Mouse (Mus musculus): ENCODE results near the gene Atp6v1fnb. TPM values are rescaled to one million over a fixed set of nuclear protein-coding genes. Genes with fewer than 3 reads are reported as not detected.

Atp6v1fnb gene
- polyA plus RNA-seq, 1 experiment from 2014 or later: not detected

- H3K4me1 ChIP-seq (ENCODE audit: control insufficient read depth, insufficient read depth, low read length): no peaks in the 10 kb centered on the region
- no peak overlapping the region for H3K9ac ChIP-seq (replicated peaks; ENCODE audit: low read length)
- 76% methylated on average over 11 of the region's 11 CpGs for WGBS
- ATAC-seq (replicated peaks; ENCODE audit: insufficient number of reproducible peaks, low FRiP score, low TSS enrichment, low read depth): no peak
- H3K27ac ChIP-seq (replicated peaks; ENCODE audit: low read depth, low read length): no peak overlapping the region
- H3K27me3 ChIP-seq (ENCODE audit: control insufficient read depth, insufficient read depth, low read length): no peaks in the 10 kb centered on the region
- no peaks in the 10 kb centered on the region for H3K36me3 ChIP-seq (replicated peaks; ENCODE audit: control insufficient read depth, insufficient read depth, low read depth, low read length)
- H3K4me3 ChIP-seq (ENCODE audit: low read depth, low read length): no peak overlapping the region
- no peaks in the 10 kb centered on the region for H3K9me3 ChIP-seq (replicated peaks; ENCODE audit: control insufficient read depth, low read length)
- no peak overlapping the region for H3K4me2 ChIP-seq (ENCODE audit: low read depth, low read length)
- peak; percentile 31 for DNase-seq (ENCODE audit: low spot score)
Observed at GRCm38 (mm10) chr6:29444773-29445172, 26.5 kb upstream of the Atp6v1fnb start.

- WGBS: 89% methylated on average over 7 of the region's 7 CpGs
- Histone ChIP-seq H3K27me3 (ENCODE audit: control insufficient read depth, insufficient read depth, low read length) (no peaks in the 10 kb centered on the region), H3K9ac (replicated peaks; ENCODE audit: low read length) (no peak overlapping the region), H3K27ac (replicated peaks; ENCODE audit: low read depth, low read length) (no peak overlapping the region), H3K4me1 (ENCODE audit: control insufficient read depth, insufficient read depth, low read length) (no peaks in the 10 kb centered on the region), H3K36me3 (replicated peaks; ENCODE audit: control insufficient read depth, insufficient read depth, low read depth, low read length) (no peaks in the 10 kb centered on the region), H3K4me3 (ENCODE audit: low read depth, low read length) (no peak overlapping the region), H3K4me2 (ENCODE audit: low read depth, low read length) (no peak overlapping the region), H3K9me3 (replicated peaks; ENCODE audit: control insufficient read depth, low read length) (no peaks in the 10 kb centered on the region)
- ATAC-seq (replicated peaks; ENCODE audit: insufficient number of reproducible peaks, low FRiP score, low TSS enrichment, low read depth): no peak
- no peak for DNase-seq (ENCODE audit: low spot score)
Observed at GRCm38 (mm10) chr6:29445354-29445753, 25.9 kb upstream of the Atp6v1fnb start.

- no peak overlapping the region for H3K4me3 ChIP-seq (ENCODE audit: low read depth, low read length)
Observed at GRCm38 (mm10) chr6:29449858-29450257, 21.4 kb upstream of the Atp6v1fnb start.

GRCm38 (mm10) chr6:29450667-29451066, 20.6 kb upstream of the Atp6v1fnb start:
- no peaks in the 10 kb centered on the region for H3K9me3 ChIP-seq (replicated peaks; ENCODE audit: control insufficient read depth, low read length)
- H3K27ac ChIP-seq (replicated peaks; ENCODE audit: low read depth, low read length): no peak overlapping the region
- no peak for ATAC-seq (replicated peaks; ENCODE audit: insufficient number of reproducible peaks, low FRiP score, low TSS enrichment, low read depth)
- H3K36me3 ChIP-seq (replicated peaks; ENCODE audit: control insufficient read depth, insufficient read depth, low read depth, low read length): no peaks in the 10 kb centered on the region
- H3K4me2 ChIP-seq (ENCODE audit: low read depth, low read length): no peak overlapping the region
- H3K4me1 ChIP-seq (ENCODE audit: control insufficient read depth, insufficient read depth, low read length): no peaks in the 10 kb centered on the region
- no peaks in the 10 kb centered on the region for H3K27me3 ChIP-seq (ENCODE audit: control insufficient read depth, insufficient read depth, low read length)
- DNase-seq (ENCODE audit: low spot score): no peak
- no peak overlapping the region for H3K9ac ChIP-seq (replicated peaks; ENCODE audit: low read length)
- no peak overlapping the region for H3K4me3 ChIP-seq (ENCODE audit: low read depth, low read length)
- WGBS: 93% methylated on average over 6 of the region's 6 CpGs

More at GRCm38 (mm10) chr6:29449858-29450257, 21.4 kb upstream of the Atp6v1fnb start:
- no peaks in the 10 kb centered on the region for H3K36me3 ChIP-seq (replicated peaks; ENCODE audit: control insufficient read depth, insufficient read depth, low read depth, low read length)
- no peak overlapping the region for H3K9ac ChIP-seq (replicated peaks; ENCODE audit: low read length)
- DNase-seq (ENCODE audit: low spot score) (no peak), ATAC-seq (replicated peaks; ENCODE audit: insufficient number of reproducible peaks, low FRiP score, low TSS enrichment, low read depth) (no peak)
- H3K27me3 ChIP-seq (ENCODE audit: control insufficient read depth, insufficient read depth, low read length): no peaks in the 10 kb centered on the region
- H3K27ac ChIP-seq (replicated peaks; ENCODE audit: low read depth, low read length): no peak overlapping the region
- H3K4me1 ChIP-seq (ENCODE audit: control insufficient read depth, insufficient read depth, low read length): no peaks in the 10 kb centered on the region
- H3K9me3 ChIP-seq (replicated peaks; ENCODE audit: control insufficient read depth, low read length): no peaks in the 10 kb centered on the region
- no peak overlapping the region for H3K4me2 ChIP-seq (ENCODE audit: low read depth, low read length)
- WGBS: 29% methylated on average over 4 of the region's 4 CpGs

GRCm38 (mm10) chr6:29461502-29461901, 9.7 kb upstream of the Atp6v1fnb start:
- H3K9me3 ChIP-seq (replicated peaks; ENCODE audit: control insufficient read depth, low read length): no peaks in the 10 kb centered on the region
- no peak overlapping the region for H3K4me2 ChIP-seq (ENCODE audit: low read depth, low read length)
- H3K4me1 ChIP-seq (ENCODE audit: control insufficient read depth, insufficient read depth, low read length): no peaks in the 10 kb centered on the region
- ATAC-seq (replicated peaks; ENCODE audit: insufficient number of reproducible peaks, low FRiP score, low TSS enrichment, low read depth) (no peak), DNase-seq (ENCODE audit: low spot score) (no peak)
- no peak overlapping the region for H3K27ac ChIP-seq (replicated peaks; ENCODE audit: low read depth, low read length)
- WGBS: 69% methylated on average over 7 of the region's 7 CpGs
- H3K9ac ChIP-seq (replicated peaks; ENCODE audit: low read length): no peak overlapping the region
- no peaks in the 10 kb centered on the region for H3K27me3 ChIP-seq (ENCODE audit: control insufficient read depth, insufficient read depth, low read length)
- no peaks in the 10 kb centered on the region for H3K36me3 ChIP-seq (replicated peaks; ENCODE audit: control insufficient read depth, insufficient read depth, low read depth, low read length)
- no peak overlapping the region for H3K4me3 ChIP-seq (ENCODE audit: low read depth, low read length)

GRCm38 (mm10) chr6:29463388-29463787, 7.8 kb upstream of the Atp6v1fnb start:
- Histone ChIP-seq H3K4me3 (ENCODE audit: low read depth, low read length) (no peak overlapping the region), H3K4me1 (ENCODE audit: control insufficient read depth, insufficient read depth, low read length) (no peaks in the 10 kb centered on the region), H3K4me2 (ENCODE audit: low read depth, low read length) (no peak overlapping the region), H3K27ac (replicated peaks; ENCODE audit: low read depth, low read length) (no peak overlapping the region), H3K9me3 (replicated peaks; ENCODE audit: control insufficient read depth, low read length) (no peaks in the 10 kb centered on the region), H3K27me3 (ENCODE audit: control insufficient read depth, insufficient read depth, low read length) (no peaks in the 10 kb centered on the region), H3K36me3 (replicated peaks; ENCODE audit: control insufficient read depth, insufficient read depth, low read depth, low read length) (no peaks in the 10 kb centered on the region), H3K9ac (replicated peaks; ENCODE audit: low read length) (no peak overlapping the region)
- ATAC-seq (replicated peaks; ENCODE audit: insufficient number of reproducible peaks, low FRiP score, low TSS enrichment, low read depth) (no peak), DNase-seq (ENCODE audit: low spot score) (no peak)
- 83% methylated on average over 3 of the region's 3 CpGs for WGBS

- Histone ChIP-seq H3K4me3 (ENCODE audit: low read depth, low read length) (peak within 1 kb of the TSS; percentile 60), H3K4me2 (ENCODE audit: low read depth, low read length) (peak within 1 kb of the TSS; percentile 66), H3K4me1 (ENCODE audit: control insufficient read depth, insufficient read depth, low read length) (no peaks in the 10 kb centered on the region), H3K9ac (replicated peaks; ENCODE audit: low read length) (peak within 1 kb of the TSS; percentile 62), H3K27ac (replicated peaks; ENCODE audit: low read depth, low read length) (no peak within 1 kb of the TSS), H3K36me3 (replicated peaks; ENCODE audit: control insufficient read depth, insufficient read depth, low read depth, low read length) (no peaks in the 10 kb centered on the region; the same call in 1 of the 2 replicates), H3K9me3 (replicated peaks; ENCODE audit: control insufficient read depth, low read length) (no peaks in the 10 kb centered on the region), H3K27me3 (ENCODE audit: control insufficient read depth, insufficient read depth, low read length) (no peaks in the 10 kb centered on the region)
- under 1% methylated on average over 39 of the region's 39 CpGs for WGBS
- peak; percentile 85 for ATAC-seq (replicated peaks; ENCODE audit: insufficient number of reproducible peaks, low FRiP score, low TSS enrichment, low read depth)
- DNase-seq (ENCODE audit: low spot score): peak; percentile 97
Observed at GRCm38 (mm10) chr6:29467583-29468354, 3.5 kb upstream of the Atp6v1fnb start, which contains the start of gene Atp6v1f. Atp6v1f (plus strand) TSS chr6:29467718.

- no peak for ATAC-seq (replicated peaks; ENCODE audit: insufficient number of reproducible peaks, low FRiP score, low TSS enrichment, low read depth)
Observed at GRCm38 (mm10) chr6:29468851-29469250, 2.4 kb upstream of the Atp6v1fnb start.

More at GRCm38 (mm10) chr6:29468851-29469250, 2.4 kb upstream of the Atp6v1fnb start:
- Histone ChIP-seq H3K4me2 (ENCODE audit: low read depth, low read length) (peak overlapping the region; percentile 66; the same call in 1 of the 2 replicates), H3K4me3 (ENCODE audit: low read depth, low read length) (no peak overlapping the region), H3K9me3 (replicated peaks; ENCODE audit: control insufficient read depth, low read length) (no peaks in the 10 kb centered on the region), H3K27ac (replicated peaks; ENCODE audit: low read depth, low read length) (no peak overlapping the region), H3K36me3 (replicated peaks; ENCODE audit: control insufficient read depth, insufficient read depth, low read depth, low read length) (no peaks in the 10 kb centered on the region; the same call in 1 of the 2 replicates), H3K9ac (replicated peaks; ENCODE audit: low read length) (no peak overlapping the region), H3K4me1 (ENCODE audit: control insufficient read depth, insufficient read depth, low read length) (no peaks in the 10 kb centered on the region), H3K27me3 (ENCODE audit: control insufficient read depth, insufficient read depth, low read length) (no peaks in the 10 kb centered on the region)
- DNase-seq (ENCODE audit: low spot score): no peak
- 91% methylated on average over 3 of the region's 3 CpGs for WGBS
